Mouse (Mus musculus) testis, adult 2 months (tissue): ENCODE data around the gene Cfap57.

Experiments used
- CTCF ChIP-seq: fragments of 200-500 bp; IDR thresholded peaks from 2 replicates; pipeline ENCODE4 v1.5.1; 2012; ENCODE audit warnings: low read depth, mild to moderate bottlenecking, inconsistent platforms, low read length, moderate library complexity; ENCODE audit not compliant: control insufficient read depth, insufficient read depth, insufficient replicate concordance
- POLR2A ChIP-seq: fragments of 200-500 bp; IDR thresholded peaks from 2 replicates; pipeline ENCODE4 v1.6.1; 2012; ENCODE audit warnings: low read depth, mild to moderate bottlenecking, inconsistent platforms, low read length, moderate library complexity; ENCODE audit not compliant: control insufficient read depth

GRCm38 (mm10) chr4:118569320-118569719, 51.3 kb downstream of the Cfap57 start:
- TF ChIP-seq CTCF (no peak), POLR2A (no peak)
